Mouse (Mus musculus) lung, embryonic 14.5 days (tissue): ENCODE results near the gene Myef2. TPM values are rescaled to one million over a fixed set of nuclear protein-coding genes. Genes with fewer than 3 reads are reported as not detected.

Experiments
- ATAC-seq: fragments of 200-750 bp; cut with Nextera tagmentation; 2 replicates; pipeline ENCODE4 v1.8.0; 2017; ENCODE audit warnings: mild to moderate bottlenecking, moderate TSS enrichment, moderate library complexity; ENCODE audit not compliant: insufficient read depth
- DNase-seq: peaks from one replicate; pipeline ENCODE4 v3.0.0-alpha.2; 2015
- H3K27ac ChIP-seq: fragments of 300-500 bp; sonication (generic); 2 replicates; pipeline ENCODE4 v1.5.1; 2014; ENCODE audit warnings: low read depth, mild to moderate bottlenecking, moderate library complexity
- H3K27me3 ChIP-seq: fragments of 300-500 bp; sonication (generic); 2 replicates; pipeline ENCODE4 v1.6.1; 2014; ENCODE audit warnings: low read length, control low read depth; ENCODE audit not compliant: insufficient read depth
- H3K36me3 ChIP-seq: fragments of 300-500 bp; sonication (generic); 2 replicates; pipeline ENCODE4 v1.6.1; 2014; ENCODE audit warnings: control low read depth; ENCODE audit not compliant: insufficient read depth
- H3K4me1 ChIP-seq: fragments of 300-500 bp; sonication (generic); 2 replicates; pipeline ENCODE4 v1.6.1; 2014; ENCODE audit warnings: antibody characterized with exemption, control low read depth; ENCODE audit not compliant: insufficient read depth
- H3K4me2 ChIP-seq: fragments of 300-500 bp; sonication (generic); 2 replicates; pipeline ENCODE4 v1.6.1; 2014; ENCODE audit warnings: mild to moderate bottlenecking
- H3K4me3 ChIP-seq: fragments of 300-500 bp; sonication (generic); 2 replicates; pipeline ENCODE4 v1.5.1; 2014; ENCODE audit warnings: low read depth, low read length
- H3K9ac ChIP-seq: fragments of 300-500 bp; sonication (generic); 2 replicates; pipeline ENCODE4 v1.6.1; 2014
- H3K9me3 ChIP-seq: fragments of 300-500 bp; sonication (generic); 2 replicates; pipeline ENCODE4 v1.6.1; 2016; ENCODE audit warnings: low read depth, low read length, control low read depth
- CTCF ChIP-seq: IDR thresholded peaks from 2 replicates; pipeline ENCODE4 v1.5.1; 2016; ENCODE audit warnings: antibody characterized with exemption, low read depth
- WGBS: fragments of 180-500 bp; shearing (Covaris S2); extraction: QIAGEN DNeasy Blood & Tissue Kit; methylation state at CpG from one replicate; pipeline ENCODE4 v1.1.7; 2014; 5-methylcytosine and 5-hydroxymethylcytosine counted together
- polyA plus RNA-seq: library from polyadenylated mRNA; unstranded; fragments of >200 nt; fragmentation: Nextera tagmentation; extraction: Ambion mirVana; gene quantifications from 2 replicates; pipeline ENCODE4 v1.2.1, GENCODE M21; 2014

Gene Myef2
- polyA plus RNA-seq, result 125 and 127 TPM in 2 replicates

GRCm38 (mm10) chr2:125123477-125123852 is at the start of gene Myef2:
TSS of gene Myef2 (minus strand) at chr2:125123661.
- no peak for TF ChIP-seq CTCF
- H3K4me3 ChIP-seq, result peak within 1 kb of the TSS; percentile 75
- peak within 1 kb of the TSS; percentile 91 for H3K27ac ChIP-seq
- H3K36me3 ChIP-seq, result no peaks in the 10 kb centered on the region
- peak; percentile 92 for DNase-seq
- peak within 1 kb of the TSS; percentile 67 for H3K4me2 ChIP-seq
- 1% methylated on average over 37 of the region's 48 CpGs for WGBS
- H3K9ac ChIP-seq, result peak within 1 kb of the TSS; percentile 97
- H3K9me3 ChIP-seq, result no peaks in the 10 kb centered on the region
- no peaks in the 10 kb centered on the region for H3K4me1 ChIP-seq
- peak; percentile 89 for ATAC-seq
- H3K27me3 ChIP-seq, result no peaks in the 10 kb centered on the region

- no peak for ATAC-seq
- 73% methylated on average over 4 of the region's 4 CpGs for WGBS
- H3K9ac ChIP-seq, result no peak overlapping the region
- H3K4me2 ChIP-seq, result no peak overlapping the region
- no peak for TF ChIP-seq CTCF
- no peaks in the 10 kb centered on the region for H3K9me3 ChIP-seq
- no peaks in the 10 kb centered on the region for H3K4me1 ChIP-seq
- DNase-seq, result no peak
- H3K27me3 ChIP-seq, result no peaks in the 10 kb centered on the region
- no peak overlapping the region for H3K27ac ChIP-seq
- H3K4me3 ChIP-seq, result no peak overlapping the region
- no peaks in the 10 kb centered on the region for H3K36me3 ChIP-seq
Observed at GRCm38 (mm10) chr2:125162012-125162470, 38.6 kb upstream of the Myef2 start.

- H3K9me3 ChIP-seq, result no peaks in the 10 kb centered on the region
- TF ChIP-seq CTCF, result peak; percentile 25; the same call in 1 of the 2 replicates
- no peak overlapping the region for H3K4me3 ChIP-seq
- 3% methylated on average over 2 of the region's 2 CpGs for WGBS
- no peaks in the 10 kb centered on the region for H3K36me3 ChIP-seq
- DNase-seq, result peak; percentile 25
- no peaks in the 10 kb centered on the region for H3K4me1 ChIP-seq
- no peak for ATAC-seq
- no peak overlapping the region for H3K4me2 ChIP-seq
- H3K27ac ChIP-seq, result no peak overlapping the region
- no peak overlapping the region for H3K9ac ChIP-seq
- no peaks in the 10 kb centered on the region for H3K27me3 ChIP-seq
Observed at GRCm38 (mm10) chr2:125155504-125155903, 32.0 kb upstream of the Myef2 start.

GRCm38 (mm10) chr2:125154294-125154693 is 30.8 kb upstream of the Myef2 start:
- Histone ChIP-seq H3K4me1 (no peaks in the 10 kb centered on the region), H3K9ac (no peak overlapping the region), H3K9me3 (no peaks in the 10 kb centered on the region), H3K27ac (no peak overlapping the region), H3K27me3 (no peaks in the 10 kb centered on the region), H3K4me2 (0 out of 2 replicates have a peak overlapping the region, but pooled peaks have one; percentile 23), H3K4me3 (no peak overlapping the region), H3K36me3 (no peaks in the 10 kb centered on the region)
- no peak for TF ChIP-seq CTCF
- DNase-seq (peak; percentile 36), ATAC-seq (peak; percentile 63)
- WGBS, result 62% methylated on average over 9 of the region's 9 CpGs

- H3K9me3 ChIP-seq, result no peaks in the 10 kb centered on the region
- TF ChIP-seq CTCF, result no peak
- no peak within 1 kb of the TSS for H3K27ac ChIP-seq
- no peaks in the 10 kb centered on the region for H3K27me3 ChIP-seq
- ATAC-seq, result no peak
- no peaks in the 10 kb centered on the region for H3K36me3 ChIP-seq
- 83% methylated on average over 6 of the region's 6 CpGs for WGBS
- H3K4me3 ChIP-seq, result no peak within 1 kb of the TSS
- H3K9ac ChIP-seq, result no peak within 1 kb of the TSS
- H3K4me2 ChIP-seq, result no peak within 1 kb of the TSS
- H3K4me1 ChIP-seq, result no peaks in the 10 kb centered on the region
- DNase-seq, result no peak
Observed at GRCm38 (mm10) chr2:125152388-125152787, 28.9 kb upstream of the Myef2 start, which contains the start of gene Slc12a1. TSS of gene Slc12a1 (plus strand) at chr2:125152505.

- ATAC-seq, result no peak
- H3K4me1 ChIP-seq, result no peaks in the 10 kb centered on the region
- no peak overlapping the region for H3K9ac ChIP-seq
- DNase-seq, result no peak
- no peak overlapping the region for H3K4me2 ChIP-seq
- H3K4me3 ChIP-seq, result no peak overlapping the region
- H3K27ac ChIP-seq, result no peak overlapping the region
- H3K27me3 ChIP-seq, result no peaks in the 10 kb centered on the region
- no peaks in the 10 kb centered on the region for H3K9me3 ChIP-seq
- TF ChIP-seq CTCF, result no peak
- no peaks in the 10 kb centered on the region for H3K36me3 ChIP-seq
Observed at GRCm38 (mm10) chr2:125142336-125142735, 18.9 kb upstream of the Myef2 start.

- H3K27me3 ChIP-seq, result no peaks in the 10 kb centered on the region
- no peak overlapping the region for H3K27ac ChIP-seq
- no peak overlapping the region for H3K4me3 ChIP-seq
- peak overlapping the region; percentile 70 for H3K4me2 ChIP-seq
- 24% methylated on average over 7 of the region's 7 CpGs for WGBS
- H3K4me1 ChIP-seq, result no peaks in the 10 kb centered on the region
- ATAC-seq (no peak), DNase-seq (no peak)
- no peak for TF ChIP-seq CTCF
- H3K9me3 ChIP-seq, result no peaks in the 10 kb centered on the region
- H3K9ac ChIP-seq, result no peak overlapping the region
- no peaks in the 10 kb centered on the region for H3K36me3 ChIP-seq
Observed at GRCm38 (mm10) chr2:125136846-125137245, 13.4 kb upstream of the Myef2 start.
